Mouse (Mus musculus): ENCODE measurements around the gene L3mbtl3. TPM values are rescaled to one million over a fixed set of nuclear protein-coding genes. Genes with fewer than 3 reads are reported as not detected.

Gene L3mbtl3
- polyA plus RNA-seq, 1 experiment = not detected

DNA sequence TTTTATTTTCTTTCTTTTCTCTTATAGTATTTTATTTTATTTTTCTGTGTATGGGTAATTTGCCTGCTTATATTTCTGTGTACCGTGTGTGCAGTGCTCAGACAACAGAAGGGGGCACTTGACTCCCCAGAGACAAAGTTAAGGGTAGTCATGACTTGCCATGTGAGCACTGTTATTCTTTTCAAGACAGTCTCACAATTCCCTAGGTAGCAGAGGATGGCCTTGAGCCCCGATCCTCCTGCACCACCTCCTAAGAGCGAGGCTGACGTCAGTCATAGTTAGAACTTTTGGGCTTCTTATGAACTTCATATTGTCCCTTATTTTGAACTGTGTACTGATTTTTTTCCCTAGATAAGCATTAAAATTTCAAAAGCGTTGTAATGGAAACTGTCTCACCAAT is 48.5 kb downstream of the L3mbtl3 start:
- 90% methylated on average over 5 of the region's 5 CpGs for WGBS
- Histone ChIP-seq H3K27ac (ENCODE audit: insufficient read depth, low read depth, low read length) (no peak overlapping the region), H3K4me1 (ENCODE audit: control insufficient read depth, insufficient read depth, low read length) (no peaks in the 10 kb centered on the region), H3K4me3 (ENCODE audit: insufficient read depth, low read depth, low read length) (no peak overlapping the region)
- TF ChIP-seq CTCF (IDR thresholded peaks at IDR 0.05; ENCODE audit: insufficient read depth, low read depth, low read length) (no peak), POLR2A (IDR thresholded peaks at IDR 0.05; ENCODE audit: insufficient read depth, low read depth, low read length) (no peak)

DNA sequence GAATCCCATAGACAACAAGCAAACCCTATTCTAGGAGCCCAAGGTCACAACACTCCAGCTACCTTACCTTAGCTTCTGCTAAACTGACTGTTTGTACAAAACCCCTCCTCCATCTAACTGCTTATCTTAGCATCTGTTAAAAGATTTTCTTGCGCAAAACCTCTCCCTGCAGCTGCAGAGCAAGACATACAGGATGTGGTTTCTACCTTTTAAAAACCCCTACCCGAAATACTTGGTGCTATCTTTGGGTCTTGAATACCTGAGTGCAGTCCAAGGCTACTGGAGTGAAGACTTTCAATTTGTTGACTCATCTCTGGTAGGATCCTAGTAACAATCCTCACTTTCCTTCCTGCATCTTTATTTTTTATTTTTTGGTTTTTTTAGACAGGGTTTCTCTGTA is 50.5 kb downstream of the L3mbtl3 start:
- 98% methylated on average over 2 of the region's 2 CpGs for WGBS
- TF ChIP-seq POLR2A (IDR thresholded peaks at IDR 0.05; ENCODE audit: insufficient read depth, low read depth, low read length) = no peak
- no peak for TF ChIP-seq CTCF (IDR thresholded peaks at IDR 0.05; ENCODE audit: insufficient read depth, low read depth, low read length)
- Histone ChIP-seq H3K4me3 (ENCODE audit: insufficient read depth, low read depth, low read length) (no peak overlapping the region), H3K27ac (ENCODE audit: insufficient read depth, low read depth, low read length) (no peak overlapping the region), H3K4me1 (ENCODE audit: control insufficient read depth, insufficient read depth, low read length) (no peaks in the 10 kb centered on the region)

DNA sequence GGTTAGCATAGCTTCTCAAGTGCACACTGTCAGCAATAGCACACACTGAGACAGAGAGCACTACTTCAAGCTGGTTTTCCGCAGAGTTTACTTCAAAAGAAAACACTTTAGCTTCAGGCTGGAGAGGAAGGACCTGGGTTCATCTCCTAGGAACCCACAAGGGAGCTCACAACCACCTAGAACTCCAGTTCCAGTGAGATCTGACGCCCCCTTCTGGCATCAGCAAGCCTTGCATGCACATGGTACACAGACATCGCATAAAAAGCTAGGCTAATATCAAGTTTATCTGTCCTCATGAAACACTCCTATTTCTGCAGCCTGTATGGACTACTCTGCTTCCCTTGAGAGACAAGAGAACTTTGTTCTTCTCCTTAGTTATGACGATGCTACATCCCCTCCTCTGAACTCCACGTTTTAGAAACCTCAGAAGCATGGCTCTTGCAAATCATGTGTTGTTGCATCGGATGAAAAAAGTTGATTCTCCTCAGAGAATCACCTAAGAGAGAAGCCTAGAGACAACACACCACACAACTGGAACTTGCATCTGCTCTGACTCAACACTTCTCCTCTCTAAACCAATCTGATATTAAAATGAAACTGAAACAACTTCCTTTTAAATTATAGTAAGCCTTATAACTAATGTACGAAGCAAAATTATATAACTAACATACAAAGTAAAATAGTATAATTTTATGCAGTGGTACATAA is 53.3 kb downstream of the L3mbtl3 start:
- no peak overlapping the region for H3K27ac ChIP-seq (ENCODE audit: insufficient read depth, low read depth, low read length)
- TF ChIP-seq POLR2A (IDR thresholded peaks at IDR 0.05; ENCODE audit: insufficient read depth, low read depth, low read length) (no peak), CTCF (IDR thresholded peaks at IDR 0.05; ENCODE audit: insufficient read depth, low read depth, low read length) (no peak)
- 85% methylated on average over 7 of the region's 7 CpGs for WGBS
- no peak overlapping the region for H3K4me3 ChIP-seq (ENCODE audit: insufficient read depth, low read depth, low read length)
- H3K4me1 ChIP-seq (ENCODE audit: control insufficient read depth, insufficient read depth, low read length) = no peaks in the 10 kb centered on the region

DNA sequence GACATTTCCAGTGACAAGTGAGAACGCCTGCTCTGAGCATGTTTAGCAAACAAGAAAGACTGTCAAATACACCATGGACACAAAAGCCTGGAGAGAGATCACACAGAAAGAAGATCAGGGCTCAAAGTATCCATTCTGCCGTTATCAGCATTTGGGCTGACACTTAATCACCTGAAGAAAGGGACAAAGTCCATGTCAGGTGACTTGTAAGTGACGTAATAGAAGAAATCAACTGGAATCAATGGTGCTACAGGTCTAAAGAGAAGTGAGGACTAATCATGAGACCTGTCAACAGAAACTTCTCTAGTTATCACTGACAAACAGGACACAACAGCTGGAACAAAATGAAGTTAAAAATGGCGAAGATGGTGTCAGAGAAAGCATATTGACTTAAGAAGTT is 55.1 kb downstream of the L3mbtl3 start:
- TF ChIP-seq POLR2A (IDR thresholded peaks at IDR 0.05; ENCODE audit: insufficient read depth, low read depth, low read length) = no peak
- no peak for TF ChIP-seq CTCF (IDR thresholded peaks at IDR 0.05; ENCODE audit: insufficient read depth, low read depth, low read length)
- no peaks in the 10 kb centered on the region for H3K4me1 ChIP-seq (ENCODE audit: control insufficient read depth, insufficient read depth, low read length)
- no peak overlapping the region for H3K4me3 ChIP-seq (ENCODE audit: insufficient read depth, low read depth, low read length)
- no peak overlapping the region for H3K27ac ChIP-seq (ENCODE audit: insufficient read depth, low read depth, low read length)
- WGBS = 94% methylated on average over 4 of the region's 4 CpGs

DNA sequence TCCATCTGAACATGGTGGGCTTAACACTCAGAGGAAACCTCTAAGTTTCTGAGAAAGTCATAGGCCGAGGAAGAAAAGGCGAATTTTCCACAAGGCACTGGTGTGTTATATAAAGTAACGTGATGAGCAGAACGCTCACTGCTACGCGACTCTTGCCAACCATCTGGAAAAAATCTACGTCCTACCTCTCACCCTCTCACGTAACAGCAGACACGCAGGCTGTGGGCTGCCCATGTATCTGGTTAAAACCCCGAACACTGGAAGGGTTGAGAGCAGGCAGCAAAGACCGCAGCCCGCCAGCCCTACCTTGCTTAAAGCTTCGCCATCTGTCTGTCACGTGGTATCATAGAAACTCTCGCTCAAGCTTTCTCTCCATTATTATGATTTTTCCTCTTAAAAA is 61.4 kb downstream of the L3mbtl3 start:
- H3K4me1 ChIP-seq (ENCODE audit: control insufficient read depth, insufficient read depth, low read length) = no peaks in the 10 kb centered on the region
- H3K27ac ChIP-seq (ENCODE audit: insufficient read depth, low read depth, low read length) = no peak overlapping the region
- 91% methylated on average over 15 of the region's 15 CpGs for WGBS
- no peak overlapping the region for H3K4me3 ChIP-seq (ENCODE audit: insufficient read depth, low read depth, low read length)
- no peak for TF ChIP-seq POLR2A (IDR thresholded peaks at IDR 0.05; ENCODE audit: insufficient read depth, low read depth, low read length)
- TF ChIP-seq CTCF (IDR thresholded peaks at IDR 0.05; ENCODE audit: insufficient read depth, low read depth, low read length) = no peak

DNA sequence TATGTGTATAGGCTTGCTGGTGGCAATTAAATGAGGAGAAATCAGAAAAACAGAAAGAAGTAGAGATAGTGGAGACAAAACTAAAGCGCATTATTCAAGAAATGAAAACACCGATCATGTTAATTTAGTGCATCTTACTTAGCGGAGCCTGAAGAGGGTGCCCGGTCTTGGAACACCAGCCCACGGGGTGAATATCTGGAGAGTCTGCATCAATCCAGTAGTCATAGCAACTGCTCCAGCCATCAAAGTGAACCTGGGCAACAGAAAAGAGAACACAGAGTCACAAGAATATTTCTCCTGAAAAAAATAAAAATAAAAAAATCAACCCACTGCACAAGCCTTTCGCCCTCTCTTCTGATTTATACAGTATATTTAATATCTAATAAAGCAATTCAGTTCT is 72.3 kb downstream of the L3mbtl3 start:
- TF ChIP-seq CTCF (IDR thresholded peaks at IDR 0.05; ENCODE audit: insufficient read depth, low read depth, low read length) (no peak), POLR2A (IDR thresholded peaks at IDR 0.05; ENCODE audit: insufficient read depth, low read depth, low read length) (no peak)
- Histone ChIP-seq H3K4me1 (ENCODE audit: control insufficient read depth, insufficient read depth, low read length) (no peaks in the 10 kb centered on the region), H3K27ac (ENCODE audit: insufficient read depth, low read depth, low read length) (no peak overlapping the region), H3K4me3 (ENCODE audit: insufficient read depth, low read depth, low read length) (no peak overlapping the region)
- 89% methylated on average over 6 of the region's 6 CpGs for WGBS

DNA sequence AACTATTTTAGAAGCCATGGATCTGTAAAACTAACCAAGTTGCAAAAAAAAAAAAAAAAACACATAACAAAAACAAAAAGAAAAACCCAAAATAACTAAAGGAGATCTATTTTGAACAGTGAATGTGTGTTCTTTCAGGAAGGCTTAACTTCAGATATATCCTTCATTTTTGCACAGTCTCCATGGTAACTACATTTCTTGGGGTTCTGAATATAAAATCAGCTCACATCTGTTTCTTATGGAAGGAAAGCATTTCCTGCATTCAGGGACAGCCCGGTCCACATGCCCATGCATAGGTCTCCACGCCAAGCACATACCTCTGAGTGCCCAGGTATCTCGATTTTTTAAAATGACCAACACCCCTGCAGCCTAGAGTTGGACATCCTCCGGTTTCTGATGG is 73.4 kb downstream of the L3mbtl3 start:
- TF ChIP-seq POLR2A (IDR thresholded peaks at IDR 0.05; ENCODE audit: insufficient read depth, low read depth, low read length) = no peak
- TF ChIP-seq CTCF (IDR thresholded peaks at IDR 0.05; ENCODE audit: insufficient read depth, low read depth, low read length) = no peak
- Histone ChIP-seq H3K27ac (ENCODE audit: insufficient read depth, low read depth, low read length) (no peak overlapping the region), H3K4me1 (ENCODE audit: control insufficient read depth, insufficient read depth, low read length) (no peaks in the 10 kb centered on the region), H3K4me3 (ENCODE audit: insufficient read depth, low read depth, low read length) (no peak overlapping the region)
- WGBS = 92% methylated on average over 4 of the region's 4 CpGs

DNA sequence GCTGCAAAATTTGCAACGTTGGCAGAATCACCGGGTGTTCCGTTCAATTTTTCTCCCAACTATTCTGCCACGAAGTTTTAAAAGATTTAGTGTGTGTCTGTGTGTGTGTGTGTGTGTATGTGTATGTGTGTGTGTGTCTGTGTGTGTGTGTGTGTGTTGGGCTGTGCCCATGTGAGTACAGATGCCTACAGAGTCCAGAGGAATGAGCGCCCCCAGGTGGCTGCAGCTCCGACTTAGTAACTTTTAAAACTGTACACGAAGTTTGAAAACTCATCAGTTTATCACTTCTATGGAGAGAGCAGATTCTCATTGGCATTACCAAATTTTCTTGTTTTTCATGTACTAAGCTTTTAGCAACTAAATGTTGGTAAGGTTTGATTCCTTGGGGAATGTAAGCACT is 78.1 kb downstream of the L3mbtl3 start:
- H3K4me3 ChIP-seq (ENCODE audit: insufficient read depth, low read depth, low read length) = no peak overlapping the region
- H3K27ac ChIP-seq (ENCODE audit: insufficient read depth, low read depth, low read length) = no peak overlapping the region
- 72% methylated on average over 7 of the region's 7 CpGs for WGBS
- TF ChIP-seq POLR2A (IDR thresholded peaks at IDR 0.05; ENCODE audit: insufficient read depth, low read depth, low read length) (no peak), CTCF (IDR thresholded peaks at IDR 0.05; ENCODE audit: insufficient read depth, low read depth, low read length) (no peak)
- H3K4me1 ChIP-seq (ENCODE audit: control insufficient read depth, insufficient read depth, low read length) = no peaks in the 10 kb centered on the region

DNA sequence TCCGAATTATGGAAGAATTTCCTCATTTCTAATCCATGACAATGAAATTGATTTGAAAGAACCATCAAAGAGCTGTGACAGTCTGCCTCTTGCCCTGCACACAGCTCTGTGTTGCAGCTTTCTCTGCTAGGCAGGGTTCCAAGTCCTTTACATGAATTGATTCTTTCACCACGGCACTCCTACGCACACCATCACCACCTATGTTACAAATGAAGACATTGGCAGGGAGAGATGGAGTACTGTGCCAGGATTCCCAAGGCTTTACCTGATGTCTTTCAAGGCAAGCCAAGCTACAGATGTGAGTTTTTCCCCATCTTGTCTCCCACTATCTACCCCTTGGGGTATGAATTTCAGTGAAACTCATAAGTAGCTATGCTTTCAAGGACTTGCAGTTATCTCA is 78.6 kb downstream of the L3mbtl3 start:
- H3K27ac ChIP-seq (ENCODE audit: insufficient read depth, low read depth, low read length) = no peak overlapping the region
- 63% methylated on average over 3 of the region's 3 CpGs for WGBS
- H3K4me3 ChIP-seq (ENCODE audit: insufficient read depth, low read depth, low read length) = no peak overlapping the region
- TF ChIP-seq POLR2A (IDR thresholded peaks at IDR 0.05; ENCODE audit: insufficient read depth, low read depth, low read length) (no peak), CTCF (IDR thresholded peaks at IDR 0.05; ENCODE audit: insufficient read depth, low read depth, low read length) (no peak)
- H3K4me1 ChIP-seq (ENCODE audit: control insufficient read depth, insufficient read depth, low read length) = no peaks in the 10 kb centered on the region
